Mouse (Mus musculus) thymus, postnatal 25 days (tissue): ENCODE results near the gene Casc1.

Experiments
- DNase-seq: peaks from one replicate; pipeline ENCODE4 v3.0.0; 2022

The Casc1 gene

GRCm38 (mm10) chr6:145210816-145211338 is at the start of gene Casc1, which contains the start of gene Etfrf1:
Casc1 (minus strand) TSS chr6:145211005.
Etfrf1 (plus strand) TSS chr6:145211134.
- peak; percentile 99 for DNase-seq

- no peak for DNase-seq
These were observed 45.9 kb upstream of the Casc1 start for GRCm38 (mm10) chr6:145256701-145257073.

GRCm38 (mm10) chr6:145255952-145256700 is 45.3 kb upstream of the Casc1 start:
- no peak for DNase-seq

GRCm38 (mm10) chr6:145250820-145251219 is 40.0 kb upstream of the Casc1 start:
- DNase-seq: no peak

GRCm38 (mm10) chr6:145250185-145250791 is 39.5 kb upstream of the Casc1 start, which contains the start of gene Kras:
Kras (minus strand) TSS chr6:145250239.
- DNase-seq: peak; percentile 92

- peak; percentile 79 for DNase-seq
These were observed 38.7 kb upstream of the Casc1 start for GRCm38 (mm10) chr6:145249291-145250184.

- peak; percentile 13 for DNase-seq
These were observed 37.1 kb upstream of the Casc1 start for GRCm38 (mm10) chr6:145247886-145248285.

GRCm38 (mm10) chr6:145246841-145247240 is 36.0 kb upstream of the Casc1 start:
- DNase-seq: no peak

- DNase-seq: no peak
These were observed 31.7 kb upstream of the Casc1 start for GRCm38 (mm10) chr6:145242521-145242920.

GRCm38 (mm10) chr6:145240285-145240684 is 29.5 kb upstream of the Casc1 start:
- no peak for DNase-seq

- DNase-seq: no peak
These were observed 26.3 kb upstream of the Casc1 start for GRCm38 (mm10) chr6:145237148-145237547.

- no peak for DNase-seq
These were observed 24.6 kb upstream of the Casc1 start for GRCm38 (mm10) chr6:145235367-145235766.

- DNase-seq: no peak
These were observed 23.6 kb upstream of the Casc1 start for GRCm38 (mm10) chr6:145234391-145234790.

- DNase-seq: no peak
These were observed 15.5 kb upstream of the Casc1 start for GRCm38 (mm10) chr6:145226296-145226695.

GRCm38 (mm10) chr6:145224246-145224645 is 13.4 kb upstream of the Casc1 start:
- no peak for DNase-seq

GRCm38 (mm10) chr6:145215826-145216225 is 5.0 kb upstream of the Casc1 start:
- DNase-seq: no peak

GRCm38 (mm10) chr6:145213916-145214315 is 3.1 kb upstream of the Casc1 start:
- no peak for DNase-seq

- no peak for DNase-seq
These were observed 836 bp upstream of the Casc1 start for GRCm38 (mm10) chr6:145211376-145212305.

GRCm38 (mm10) chr6:145210056-145210680 is 637 bp downstream of the Casc1 start:
- DNase-seq: no peak

GRCm38 (mm10) chr6:145205142-145205541 is 5.7 kb downstream of the Casc1 start:
- DNase-seq: no peak

GRCm38 (mm10) chr6:145204440-145204839 is 6.4 kb downstream of the Casc1 start:
- no peak for DNase-seq
